Mouse (Mus musculus): ENCODE measurements around the gene Acsf3. TPM values are rescaled to one million over a fixed set of nuclear protein-coding genes. Genes with fewer than 3 reads are reported as not detected.

Acsf3 gene
- polyA plus RNA-seq, 1 experiment from 2014 or later = 19.3 TPM

- Histone ChIP-seq H3K4me3 (ENCODE audit: low read length) (no peak overlapping the region), H3K27ac (ENCODE audit: low read depth, low read length) (no peak overlapping the region), H3K4me2 (ENCODE audit: low read length) (no peak overlapping the region), H3K9me3 (ENCODE audit: control insufficient read depth, low read length) (no peaks in the 10 kb centered on the region), H3K4me1 (ENCODE audit: control insufficient read depth, insufficient read depth, low read depth, low read length) (no peaks in the 10 kb centered on the region), H3K9ac (ENCODE audit: low read depth, low read length) (no peak overlapping the region), H3K27me3 (replicated peaks; ENCODE audit: control insufficient read depth, insufficient read depth, low read length) (no peaks in the 10 kb centered on the region), H3K36me3 (ENCODE audit: control insufficient read depth, insufficient read depth, low read length) (no peaks in the 10 kb centered on the region)
- 46% methylated on average over 8 of the region's 8 CpGs for WGBS
- peak; percentile 88 for ATAC-seq
Measured at GRCm38 (mm10) chr8:122830349-122831061, 55.2 kb downstream of the Acsf3 start.

GRCm38 (mm10) chr8:122834416-122834815 is 59.1 kb downstream of the Acsf3 start:
- WGBS = 82% methylated on average over 8 of the region's 8 CpGs
- Histone ChIP-seq H3K4me2 (ENCODE audit: low read length) (no peak overlapping the region), H3K4me3 (ENCODE audit: low read length) (no peak overlapping the region), H3K4me1 (ENCODE audit: control insufficient read depth, insufficient read depth, low read depth, low read length) (no peaks in the 10 kb centered on the region), H3K27ac (ENCODE audit: low read depth, low read length) (no peak overlapping the region), H3K27me3 (replicated peaks; ENCODE audit: control insufficient read depth, insufficient read depth, low read length) (no peaks in the 10 kb centered on the region), H3K9me3 (ENCODE audit: control insufficient read depth, low read length) (no peaks in the 10 kb centered on the region), H3K9ac (ENCODE audit: low read depth, low read length) (no peak overlapping the region), H3K36me3 (ENCODE audit: control insufficient read depth, insufficient read depth, low read length) (no peaks in the 10 kb centered on the region)
- no peak for ATAC-seq

- Histone ChIP-seq H3K4me1 (ENCODE audit: control insufficient read depth, insufficient read depth, low read depth, low read length) (no peaks in the 10 kb centered on the region), H3K27me3 (replicated peaks; ENCODE audit: control insufficient read depth, insufficient read depth, low read length) (no peaks in the 10 kb centered on the region), H3K36me3 (ENCODE audit: control insufficient read depth, insufficient read depth, low read length) (no peaks in the 10 kb centered on the region), H3K9ac (ENCODE audit: low read depth, low read length) (no peak overlapping the region), H3K4me2 (ENCODE audit: low read length) (no peak overlapping the region), H3K27ac (ENCODE audit: low read depth, low read length) (no peak overlapping the region), H3K9me3 (ENCODE audit: control insufficient read depth, low read length) (no peaks in the 10 kb centered on the region), H3K4me3 (ENCODE audit: low read length) (no peak overlapping the region)
- ATAC-seq = peak; percentile 70
- WGBS = 25% methylated on average over 8 of the region's 8 CpGs
Measured at GRCm38 (mm10) chr8:122834971-122835370, 59.7 kb downstream of the Acsf3 start.

GRCm38 (mm10) chr8:122836199-122836598 is 60.9 kb downstream of the Acsf3 start:
- 86% methylated on average over 12 of the region's 12 CpGs for WGBS
- H3K9ac ChIP-seq (ENCODE audit: low read depth, low read length) = no peak overlapping the region
- H3K9me3 ChIP-seq (ENCODE audit: control insufficient read depth, low read length) = no peaks in the 10 kb centered on the region
- no peaks in the 10 kb centered on the region for H3K4me1 ChIP-seq (ENCODE audit: control insufficient read depth, insufficient read depth, low read depth, low read length)
- no peak overlapping the region for H3K4me2 ChIP-seq (ENCODE audit: low read length)
- ATAC-seq = no peak
- no peaks in the 10 kb centered on the region for H3K27me3 ChIP-seq (replicated peaks; ENCODE audit: control insufficient read depth, insufficient read depth, low read length)
- no peaks in the 10 kb centered on the region for H3K36me3 ChIP-seq (ENCODE audit: control insufficient read depth, insufficient read depth, low read length)
- H3K4me3 ChIP-seq (ENCODE audit: low read length) = no peak overlapping the region
- H3K27ac ChIP-seq (ENCODE audit: low read depth, low read length) = no peak overlapping the region

GRCm38 (mm10) chr8:122836696-122837095 is 61.4 kb downstream of the Acsf3 start:
- Histone ChIP-seq H3K4me2 (ENCODE audit: low read length) (no peak overlapping the region), H3K4me1 (ENCODE audit: control insufficient read depth, insufficient read depth, low read depth, low read length) (no peaks in the 10 kb centered on the region), H3K36me3 (ENCODE audit: control insufficient read depth, insufficient read depth, low read length) (no peaks in the 10 kb centered on the region), H3K27ac (ENCODE audit: low read depth, low read length) (no peak overlapping the region), H3K4me3 (ENCODE audit: low read length) (no peak overlapping the region), H3K9ac (ENCODE audit: low read depth, low read length) (no peak overlapping the region), H3K9me3 (ENCODE audit: control insufficient read depth, low read length) (no peaks in the 10 kb centered on the region), H3K27me3 (replicated peaks; ENCODE audit: control insufficient read depth, insufficient read depth, low read length) (no peaks in the 10 kb centered on the region)
- no peak for ATAC-seq
- 92% methylated on average over 13 of the region's 13 CpGs for WGBS

- Histone ChIP-seq H3K4me1 (ENCODE audit: control insufficient read depth, insufficient read depth, low read depth, low read length) (no peaks in the 10 kb centered on the region; the same call in 1 of the 2 replicates), H3K27me3 (replicated peaks; ENCODE audit: control insufficient read depth, insufficient read depth, low read length) (no peaks in the 10 kb centered on the region), H3K36me3 (ENCODE audit: control insufficient read depth, insufficient read depth, low read length) (no peaks in the 10 kb centered on the region), H3K4me3 (ENCODE audit: low read length) (no peak overlapping the region), H3K9me3 (ENCODE audit: control insufficient read depth, low read length) (no peaks in the 10 kb centered on the region), H3K4me2 (ENCODE audit: low read length) (no peak overlapping the region), H3K27ac (ENCODE audit: low read depth, low read length) (no peak overlapping the region), H3K9ac (ENCODE audit: low read depth, low read length) (no peak overlapping the region)
- no peak for ATAC-seq
- WGBS = 78% methylated on average over 3 of the region's 3 CpGs
Measured at GRCm38 (mm10) chr8:122844161-122844560, 68.9 kb downstream of the Acsf3 start.

- ATAC-seq = no peak
- H3K4me1 ChIP-seq (ENCODE audit: control insufficient read depth, insufficient read depth, low read depth, low read length) = no peaks in the 10 kb centered on the region; the same call in 1 of the 2 replicates
- H3K9ac ChIP-seq (ENCODE audit: low read depth, low read length) = no peak overlapping the region
- no peak overlapping the region for H3K27ac ChIP-seq (ENCODE audit: low read depth, low read length)
- WGBS = 70% methylated on average over 4 of the region's 4 CpGs
- H3K4me3 ChIP-seq (ENCODE audit: low read length) = no peak overlapping the region
- H3K27me3 ChIP-seq (replicated peaks; ENCODE audit: control insufficient read depth, insufficient read depth, low read length) = no peaks in the 10 kb centered on the region
- no peaks in the 10 kb centered on the region for H3K9me3 ChIP-seq (ENCODE audit: control insufficient read depth, low read length)
- no peak overlapping the region for H3K4me2 ChIP-seq (ENCODE audit: low read length)
- H3K36me3 ChIP-seq (ENCODE audit: control insufficient read depth, insufficient read depth, low read length) = no peaks in the 10 kb centered on the region
Measured at GRCm38 (mm10) chr8:122845662-122846061, 70.4 kb downstream of the Acsf3 start.

GRCm38 (mm10) chr8:122847829-122848561 is 72.7 kb downstream of the Acsf3 start, which contains the start of gene Cdh15:
TSS of gene Cdh15 (plus strand) at chr8:122847966.
- Histone ChIP-seq H3K9me3 (ENCODE audit: control insufficient read depth, low read length) (no peaks in the 10 kb centered on the region), H3K36me3 (ENCODE audit: control insufficient read depth, insufficient read depth, low read length) (no peaks in the 10 kb centered on the region), H3K27ac (ENCODE audit: low read depth, low read length) (no peak within 1 kb of the TSS), H3K9ac (ENCODE audit: low read depth, low read length) (no peak within 1 kb of the TSS), H3K4me1 (ENCODE audit: control insufficient read depth, insufficient read depth, low read depth, low read length) (no peaks in the 10 kb centered on the region; the same call in none of the 2 replicates), H3K27me3 (replicated peaks; ENCODE audit: control insufficient read depth, insufficient read depth, low read length) (no peaks in the 10 kb centered on the region), H3K4me3 (ENCODE audit: low read length) (no peak within 1 kb of the TSS), H3K4me2 (ENCODE audit: low read length) (peak within 1 kb of the TSS; percentile 33; the same call in 1 of the 2 replicates)
- 14% methylated on average over 17 of the region's 18 CpGs for whole genome bisulfite sequencing
- peak; percentile 90 for ATAC-seq

- H3K4me1 ChIP-seq (ENCODE audit: control insufficient read depth, insufficient read depth, low read depth, low read length) = peaks cover 8% of the 10 kb centered on the region
- H3K27me3 ChIP-seq (replicated peaks; ENCODE audit: control insufficient read depth, insufficient read depth, low read length) = no peaks in the 10 kb centered on the region
- H3K4me3 ChIP-seq (ENCODE audit: low read length) = no peak overlapping the region
- H3K9me3 ChIP-seq (ENCODE audit: control insufficient read depth, low read length) = no peaks in the 10 kb centered on the region
- H3K27ac ChIP-seq (ENCODE audit: low read depth, low read length) = no peak overlapping the region
- no peak overlapping the region for H3K4me2 ChIP-seq (ENCODE audit: low read length)
- H3K36me3 ChIP-seq (ENCODE audit: control insufficient read depth, insufficient read depth, low read length) = no peaks in the 10 kb centered on the region
- 63% methylated on average over 7 of the region's 11 CpGs for WGBS
- no peak for ATAC-seq
- no peak overlapping the region for H3K9ac ChIP-seq (ENCODE audit: low read depth, low read length)
Measured at GRCm38 (mm10) chr8:122849152-122849910, 74.0 kb downstream of the Acsf3 start.
